Mouse (Mus musculus): ENCODE measurements around the gene Epb41l1.

Epb41l1 gene

GRCm38 (mm10) chr2:156423672-156424071 is 3.0 kb downstream of the Epb41l1 start:
- DNase-seq (ENCODE audit: low read depth, low spot score) = no peak

DNA sequence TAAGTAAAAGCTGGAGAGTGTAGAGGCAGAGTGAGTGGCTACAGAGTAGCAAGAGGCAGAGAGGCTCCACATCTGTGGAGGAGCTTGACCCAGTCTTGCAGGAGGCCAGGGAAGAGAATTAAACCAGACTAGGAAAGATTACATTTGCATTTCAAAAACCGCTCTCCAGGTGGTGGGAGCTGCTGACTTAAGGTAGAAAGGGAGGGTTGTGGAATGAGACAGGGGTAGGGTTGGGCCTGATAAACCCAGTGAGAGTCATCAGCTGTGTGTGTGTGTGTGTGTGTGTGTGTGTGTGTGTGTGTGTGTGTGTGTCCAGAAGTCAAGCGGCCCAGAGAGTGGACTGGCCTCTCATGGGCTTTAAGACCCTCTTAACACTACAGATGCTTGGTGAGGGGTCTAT is 4.9 kb downstream of the Epb41l1 start:
- no peak for DNase-seq (ENCODE audit: low read depth, low spot score)

DNA sequence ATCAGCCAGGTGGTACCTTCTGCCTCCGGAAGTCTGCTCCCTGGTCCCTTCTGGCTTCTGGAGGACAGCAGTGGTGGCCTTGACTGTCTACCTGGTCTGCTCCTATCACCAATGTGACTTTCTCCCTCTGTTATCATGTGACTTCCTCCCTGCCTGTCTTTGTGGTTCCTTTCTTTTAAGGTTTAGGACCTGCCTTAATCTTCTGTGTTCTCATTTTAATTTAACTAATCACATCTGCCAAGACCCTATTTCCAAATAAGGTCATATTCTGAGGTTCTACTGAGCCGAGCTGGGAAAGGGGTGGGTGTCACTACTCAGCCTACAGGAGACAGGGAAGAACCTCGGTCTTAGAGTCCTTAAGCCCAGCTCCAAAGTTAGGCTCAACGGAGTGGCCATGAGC is 5.4 kb downstream of the Epb41l1 start:
- DNase-seq (ENCODE audit: low read depth, low spot score) = no peak

GRCm38 (mm10) chr2:156429836-156430235 is 9.1 kb downstream of the Epb41l1 start:
- DNase-seq (ENCODE audit: low read depth, low spot score) = no peak

GRCm38 (mm10) chr2:156430326-156430725 is 9.6 kb downstream of the Epb41l1 start:
- DNase-seq (ENCODE audit: low read depth, low spot score) = no peak

DNA sequence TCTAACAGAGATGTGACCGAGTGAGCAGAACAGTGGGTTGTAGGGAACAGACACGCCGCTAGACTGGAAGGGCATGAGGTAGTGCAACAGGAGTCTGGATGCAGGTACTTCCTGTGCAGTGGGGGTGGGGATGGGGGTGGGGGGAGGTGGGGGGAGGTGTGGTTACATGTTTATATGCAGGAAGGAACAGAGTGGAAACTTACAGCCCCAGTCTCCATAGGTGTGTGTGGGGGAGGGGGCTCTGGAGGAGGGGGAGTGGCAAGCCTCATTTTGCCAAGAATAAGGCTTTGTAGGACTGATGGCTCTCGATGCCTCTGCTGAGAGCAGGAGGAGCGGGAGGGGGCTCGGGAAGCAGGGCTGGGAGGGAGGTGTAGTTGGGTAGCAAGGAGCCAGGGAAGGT is 10.7 kb downstream of the Epb41l1 start:
- DNase-seq (ENCODE audit: low read depth, low spot score) = peak; percentile 31

GRCm38 (mm10) chr2:156432086-156432485 is 11.4 kb downstream of the Epb41l1 start:
- no peak for DNase-seq (ENCODE audit: low read depth, low spot score)

- no peak for DNase-seq (ENCODE audit: low read depth, low spot score)
Observed at GRCm38 (mm10) chr2:156432874-156433868, 12.5 kb downstream of the Epb41l1 start.

- no peak for DNase-seq (ENCODE audit: low read depth, low spot score)
Observed at GRCm38 (mm10) chr2:156437637-156438036, 16.9 kb downstream of the Epb41l1 start.

GRCm38 (mm10) chr2:156439666-156440462 is 19.2 kb downstream of the Epb41l1 start:
- DNase-seq (ENCODE audit: low read depth, low spot score) = no peak

DNA sequence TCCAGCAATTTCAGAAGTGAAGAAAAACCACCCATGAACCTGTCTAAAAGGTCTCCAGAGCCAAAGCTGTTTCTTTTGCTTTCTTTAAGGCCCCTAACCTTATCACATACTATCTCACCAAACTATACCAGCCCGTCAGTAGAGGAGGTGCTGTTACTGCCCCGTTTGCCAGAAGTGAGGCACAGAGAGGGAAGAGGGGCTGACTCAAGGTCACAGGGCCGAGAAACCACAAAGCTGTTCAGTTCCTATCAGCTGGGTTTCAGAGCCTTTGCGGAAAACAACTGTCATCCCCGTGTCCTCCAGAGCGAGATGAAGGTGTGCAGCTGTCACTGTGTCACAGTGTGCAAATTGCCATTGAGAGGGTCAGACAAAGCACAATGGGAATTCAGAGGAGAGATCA is 21.2 kb downstream of the Epb41l1 start:
- DNase-seq (ENCODE audit: low read depth, low spot score) = no peak

DNA sequence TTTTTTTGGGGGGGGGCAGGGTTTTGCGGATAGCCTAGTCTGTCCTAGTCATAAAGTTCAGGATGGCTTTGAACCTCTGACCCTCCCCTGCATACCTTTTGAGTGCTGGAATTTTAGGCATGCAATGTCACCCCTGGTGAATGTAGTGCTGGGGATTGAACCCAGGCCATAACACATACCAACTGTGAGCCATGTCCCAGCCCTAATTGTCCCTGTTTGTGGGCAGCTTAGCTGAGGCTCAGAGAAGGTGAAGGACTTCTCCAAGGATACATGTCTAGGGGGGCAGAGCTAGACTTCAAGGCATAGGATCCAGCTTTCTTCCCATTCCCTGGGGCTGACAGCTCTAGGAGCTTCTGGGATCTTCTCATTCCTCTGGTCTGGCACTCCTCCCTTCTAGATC is 22.6 kb downstream of the Epb41l1 start:
- no peak for DNase-seq (ENCODE audit: low read depth, low spot score)

DNA sequence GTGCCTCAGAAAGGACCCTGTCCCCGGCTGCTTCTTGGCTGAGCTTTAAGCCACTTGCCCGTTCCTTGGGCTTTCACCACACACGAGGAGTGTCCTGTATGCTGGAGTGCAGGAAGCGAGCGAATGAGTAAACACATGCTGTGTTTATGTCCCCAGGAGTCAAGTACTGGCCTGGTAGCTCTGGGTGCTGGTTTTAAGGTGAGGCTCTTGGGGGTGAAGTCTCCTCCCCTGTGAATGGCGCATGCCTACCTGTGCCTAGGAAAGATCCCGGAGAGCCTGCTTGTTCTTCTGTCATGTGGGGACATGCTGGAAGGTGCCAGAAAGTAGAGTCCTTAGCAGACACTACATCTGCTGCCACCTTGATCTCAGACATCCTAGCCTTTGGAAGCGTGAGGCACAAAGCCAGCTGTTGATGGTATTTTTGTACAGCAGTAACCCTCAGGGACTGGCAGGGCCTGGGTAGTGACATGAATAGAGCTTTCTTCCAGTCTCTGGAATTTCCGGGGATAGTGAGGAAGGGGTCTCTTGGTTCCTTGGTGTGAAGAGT is 25.9 kb downstream of the Epb41l1 start:
- DNase-seq (ENCODE audit: low read depth, low spot score) = no peak

DNA sequence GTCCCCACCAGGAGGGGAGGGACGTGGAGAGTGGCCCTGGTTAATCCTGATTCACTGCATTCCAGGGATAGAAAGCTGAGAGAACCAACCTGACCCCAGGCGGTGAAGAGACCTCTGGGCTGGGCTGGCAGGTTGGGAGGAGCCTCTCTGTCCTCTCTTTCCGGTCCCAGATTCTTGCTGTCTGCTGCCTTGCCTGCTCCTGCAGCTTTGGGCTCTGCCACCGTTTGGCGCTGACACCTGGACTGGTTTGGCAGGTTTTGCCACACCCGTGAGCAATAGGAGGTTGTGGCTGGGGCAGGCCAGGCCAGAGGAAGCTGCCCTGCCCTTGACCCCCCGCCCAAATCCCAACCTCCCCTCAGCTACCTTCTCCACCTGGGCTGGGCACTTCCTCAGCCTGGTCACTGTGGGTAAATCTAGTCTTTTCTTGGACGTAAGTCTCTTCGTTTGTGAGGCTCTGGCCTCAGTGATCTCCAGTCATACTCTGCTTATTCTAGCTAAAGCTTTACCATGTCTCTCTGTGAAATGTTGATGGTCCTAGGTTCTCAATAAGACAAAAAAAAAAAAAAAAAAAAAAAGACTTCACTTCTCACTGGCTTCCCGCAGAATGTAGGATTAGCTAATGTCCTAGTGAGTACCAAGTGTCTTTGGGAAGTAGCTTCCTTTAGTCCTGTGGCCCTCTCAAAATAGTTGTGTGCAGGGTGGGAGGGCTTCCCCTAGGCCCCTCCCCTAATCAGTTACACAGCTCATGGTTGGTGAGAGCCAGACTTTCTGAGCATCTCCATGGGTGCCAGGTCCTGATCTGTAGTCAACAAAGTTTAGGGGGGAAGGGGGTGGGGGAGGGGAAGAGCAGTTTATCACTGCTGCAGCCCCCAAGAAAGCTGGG is 26.9 kb downstream of the Epb41l1 start:
- DNase-seq (ENCODE audit: low read depth, low spot score) = no peak

DNA sequence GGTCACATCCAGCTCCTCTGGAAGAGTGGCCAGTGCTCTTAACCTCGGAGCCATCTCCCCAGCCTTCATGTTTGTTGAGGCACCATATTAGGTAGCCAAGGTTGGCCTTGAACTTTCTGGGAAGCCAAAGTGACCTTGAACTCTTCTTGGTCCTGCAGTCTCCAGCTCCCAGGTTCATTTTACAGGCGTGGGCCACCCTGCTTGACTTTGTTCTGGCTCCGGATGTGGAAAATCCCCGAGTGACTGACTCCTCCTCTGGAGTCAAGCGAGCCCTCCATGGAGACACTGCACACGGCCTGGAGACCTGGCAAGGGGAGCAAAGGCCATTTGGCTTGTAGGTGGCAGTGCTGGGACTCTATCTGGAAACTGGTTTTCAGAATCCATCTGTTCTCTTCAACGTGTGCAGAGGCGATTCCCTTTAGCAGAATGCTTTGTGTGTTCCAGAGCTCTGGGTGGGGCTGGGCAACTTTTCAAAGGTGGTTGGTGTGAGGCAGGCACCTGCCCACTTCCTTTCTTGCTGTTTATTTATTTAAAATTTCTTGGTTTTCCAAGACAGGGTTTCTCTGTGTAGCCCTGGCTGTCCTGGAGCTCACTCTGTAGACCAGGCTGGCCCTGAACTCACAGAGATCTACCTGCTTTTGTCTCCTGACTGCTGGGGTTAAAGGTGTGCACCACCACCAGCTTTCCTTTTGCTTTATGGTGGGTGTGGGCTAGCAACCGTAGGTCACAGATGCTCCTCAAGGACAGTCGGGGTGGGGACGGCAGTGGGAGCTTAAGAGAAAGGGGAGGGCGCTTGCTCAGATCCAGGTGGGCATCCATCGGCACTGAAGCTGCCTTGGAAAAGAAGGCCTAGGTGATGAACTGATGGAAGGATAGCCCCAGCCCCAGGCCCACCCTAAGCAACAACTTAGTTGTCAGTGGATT is 30.8 kb downstream of the Epb41l1 start:
- no peak for DNase-seq (ENCODE audit: low read depth, low spot score)

DNA sequence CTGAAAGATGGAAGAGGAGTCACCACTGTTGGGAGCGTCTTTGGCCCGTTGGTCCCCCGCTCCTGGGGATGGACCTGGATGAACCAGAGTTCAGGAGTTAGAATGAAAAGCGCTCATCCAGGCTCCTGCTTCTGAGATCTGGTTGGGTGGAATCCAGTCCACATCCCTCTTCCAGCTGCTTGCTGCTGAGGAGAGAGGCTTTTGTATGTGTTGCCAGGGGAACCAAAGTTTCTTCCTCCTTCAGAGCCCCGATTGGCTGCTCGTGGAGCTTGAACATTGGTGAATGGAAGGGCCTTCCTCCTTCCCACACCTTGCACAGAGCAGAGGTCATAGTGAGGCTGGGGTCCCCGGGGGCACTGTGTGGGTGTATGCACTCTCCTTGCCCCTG is 31.4 kb downstream of the Epb41l1 start:
- no peak for DNase-seq (ENCODE audit: low read depth, low spot score)

DNA sequence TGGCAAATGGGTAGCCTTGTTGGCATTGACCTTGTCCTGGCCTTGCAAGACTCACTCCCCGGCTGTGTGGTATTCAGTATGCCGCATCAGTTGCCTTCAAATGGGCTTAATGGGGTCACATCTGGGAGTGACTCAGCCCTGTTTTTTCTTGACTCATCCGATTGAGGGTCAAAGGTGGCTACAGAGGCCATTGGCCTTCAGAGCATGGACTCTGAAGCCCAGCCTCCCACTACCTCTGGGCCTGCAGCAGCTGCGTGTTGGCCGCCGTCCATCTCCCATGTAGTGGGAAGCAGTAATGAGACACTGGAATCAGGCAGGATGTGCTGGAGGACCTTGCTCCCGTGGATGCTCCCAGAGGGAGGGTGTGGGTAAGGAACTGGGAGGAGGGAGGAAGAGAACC is 33.1 kb downstream of the Epb41l1 start:
- no peak for DNase-seq (ENCODE audit: low read depth, low spot score)

DNA sequence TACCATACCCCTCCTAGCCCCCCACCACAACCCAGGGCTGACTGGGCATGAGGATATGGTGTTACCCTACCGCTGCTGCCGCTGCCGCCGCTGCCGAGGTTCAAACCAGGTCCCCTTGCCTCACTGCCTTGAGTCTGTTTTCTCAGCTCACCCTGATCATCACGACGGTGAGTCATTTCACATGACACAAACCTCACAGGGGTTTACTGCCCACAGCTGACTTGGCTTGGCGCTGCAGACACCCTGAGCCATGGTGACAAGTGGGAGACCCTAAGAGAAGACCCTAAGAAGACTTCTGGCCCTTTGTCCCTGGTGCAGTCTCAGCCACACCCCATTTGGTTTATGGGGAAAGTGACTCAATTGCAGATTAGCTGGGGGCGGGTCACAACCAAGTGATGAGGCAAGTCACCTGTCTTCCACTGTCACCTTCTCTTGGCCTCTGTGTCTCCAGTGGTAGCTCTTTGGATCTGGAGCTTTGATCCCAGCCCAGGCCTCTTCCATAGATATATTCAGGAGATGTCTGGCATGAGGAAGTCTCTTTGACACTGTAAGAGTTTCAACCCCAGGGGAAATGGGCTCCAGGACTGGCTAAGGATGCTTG is 34.9 kb downstream of the Epb41l1 start:
- no peak for DNase-seq (ENCODE audit: low read depth, low spot score)

GRCm38 (mm10) chr2:156456386-156457342 is 36.0 kb downstream of the Epb41l1 start:
- no peak for DNase-seq (ENCODE audit: low read depth, low spot score)
